Mouse (Mus musculus): ENCODE measurements at regions not wholly inside any gene's neighbourhood (a gene's known extent, or its start where the extent isn't known, plus 50 kb on each side); places are given as distances from the start of the nearest gene placed in this dataset.

DNA sequence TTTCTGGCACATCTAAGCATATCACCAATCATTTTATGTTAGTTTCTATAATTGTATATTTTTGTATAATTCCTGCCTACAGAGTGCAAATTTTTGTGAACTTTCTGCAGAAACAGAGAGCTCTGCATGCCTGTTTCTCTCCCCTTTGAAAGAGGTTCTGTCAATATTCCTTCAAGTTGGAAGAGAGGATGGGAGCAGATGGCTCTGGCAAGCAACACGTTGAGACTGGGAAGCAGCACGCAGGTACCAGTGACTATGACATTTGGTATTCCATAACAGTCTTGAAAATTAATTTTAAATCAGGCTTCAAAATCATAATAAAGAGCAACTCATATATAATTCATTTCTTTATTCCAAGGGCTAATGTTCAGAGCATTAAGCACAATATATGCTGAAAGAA lies 795.7 kb upstream of the Adgrl2 start:
- Histone ChIP-seq H3K4me3 (replicated peaks in 1 of 3; ENCODE audit: low read depth in 2 of 3, low read length in 2 of 3, poor library complexity in 1 of 3) (no peak overlapping the region), H3K9ac (ENCODE audit: insufficient read depth, low read depth) (no peak overlapping the region), H3K79me2 (replicated peaks; ENCODE audit: control insufficient read depth, extremely low read depth, insufficient read depth, poor library complexity, severe bottlenecking) (no peaks in the 10 kb centered on the region), H3K36me3 (replicated peaks in 1 of 2; ENCODE audit: control insufficient read depth in 1 of 2, insufficient read depth in 1 of 2, low read length in 1 of 2) (no peaks in the 10 kb centered on the region), H3K27me3 (replicated peaks) (no peaks in the 10 kb centered on the region), H3K4me1 (ENCODE audit: control insufficient read depth in 1 of 2, insufficient read depth in 2 of 2) (no peaks in the 10 kb centered on the region), H3K4me2 (ENCODE audit: insufficient read depth, low read depth, poor library complexity, severe bottlenecking) (no peak overlapping the region), H3K9me3 (replicated peaks; ENCODE audit: low read length) (no peaks in the 10 kb centered on the region), H3K27ac (ENCODE audit: insufficient read depth, low read depth) (no peak overlapping the region)
- DNase-seq (ENCODE audit: extremely low read depth) = no peak
- in situ Hi-C loops (cut with MboI; ENCODE audit: low pct_ligation_motif_present, low pct_unique_long_range_greater_than_20kb, low sequenced_read_pairs) (no loop called here), dilution Hi-C loops (cut with MboI; ENCODE audit: extremely low pct_ligation_motif_present, extremely low pct_unique_long_range_greater_than_20kb, low sequenced_read_pairs) (no loop called here)
- no peak for TF ChIP-seq RAD21 (IDR thresholded peaks at IDR 0.05; ENCODE audit: low read depth, low read length)
- no peak for TF ChIP-seq USF2 (conservative IDR thresholded peaks at IDR 0.05; ENCODE audit: low read depth, low read length)
- no peak for TF ChIP-seq TCF12 (IDR thresholded peaks at IDR 0.05; ENCODE audit: low read depth, low read length)
- TF ChIP-seq MYC (IDR thresholded peaks at IDR 0.05; ENCODE audit: low read depth, low read length) = no peak
- no peak for TF ChIP-seq SMC3 (IDR thresholded peaks at IDR 0.05; ENCODE audit: low read depth, low read length)
- TF ChIP-seq JUND (conservative IDR thresholded peaks at IDR 0.05; ENCODE audit: low read depth, low read length) = no peak
- no peak for TF ChIP-seq E2F4 (IDR thresholded peaks at IDR 0.05; ENCODE audit: insufficient replicate concordance, low read depth, low read length)
- no peak for TF ChIP-seq CTCF (conservative IDR thresholded peaks at IDR 0.05 in 1 of 2, IDR thresholded peaks at IDR 0.05 in 1 of 2; ENCODE audit: low read depth in 2 of 2, low read length in 2 of 2)
- no peak for TF ChIP-seq MXI1 (IDR thresholded peaks at IDR 0.05; ENCODE audit: low read depth, low read length)
- TF ChIP-seq ZNF384 (IDR thresholded peaks at IDR 0.05; ENCODE audit: low read depth, low read length) = no peak
- no peak for TF ChIP-seq ZC3H11A (IDR thresholded peaks at IDR 0.05; ENCODE audit: low read depth, low read length)
- no peak for TF ChIP-seq MAX (IDR thresholded peaks at IDR 0.05; ENCODE audit: low read length)
- no peak for TF ChIP-seq ETS1 (conservative IDR thresholded peaks at IDR 0.05; ENCODE audit: low read depth, low read length)
- TF ChIP-seq MAZ (IDR thresholded peaks at IDR 0.05; ENCODE audit: low read depth, low read length) = no peak
- TF ChIP-seq IRF4 (IDR thresholded peaks at IDR 0.05; ENCODE audit: low read depth, low read length) = no peak
- TF ChIP-seq MEF2A (IDR thresholded peaks at IDR 0.05; ENCODE audit: borderline replicate concordance, low read depth, low read length) = no peak

- Histone ChIP-seq H3K4me2 (ENCODE audit: insufficient read depth, low read depth, poor library complexity, severe bottlenecking) (no peak overlapping the region), H3K79me2 (replicated peaks; ENCODE audit: control insufficient read depth, extremely low read depth, insufficient read depth, poor library complexity, severe bottlenecking) (no peaks in the 10 kb centered on the region), H3K27me3 (replicated peaks) (no peaks in the 10 kb centered on the region), H3K36me3 (replicated peaks in 1 of 2; ENCODE audit: control insufficient read depth in 1 of 2, insufficient read depth in 1 of 2, low read length in 1 of 2) (no peaks in the 10 kb centered on the region), H3K4me1 (ENCODE audit: control insufficient read depth in 1 of 2, insufficient read depth in 2 of 2) (no peaks in the 10 kb centered on the region), H3K4me3 (replicated peaks in 1 of 3; ENCODE audit: low read depth in 2 of 3, low read length in 2 of 3, poor library complexity in 1 of 3) (no peak overlapping the region), H3K9ac (ENCODE audit: insufficient read depth, low read depth) (no peak overlapping the region), H3K9me3 (replicated peaks; ENCODE audit: low read length) (no peaks in the 10 kb centered on the region), H3K27ac (ENCODE audit: insufficient read depth, low read depth) (no peak overlapping the region)
- DNase-seq (ENCODE audit: extremely low read depth) = no peak
- TF ChIP-seq ETS1 (conservative IDR thresholded peaks at IDR 0.05; ENCODE audit: low read depth, low read length) = no peak
- TF ChIP-seq MXI1 (IDR thresholded peaks at IDR 0.05; ENCODE audit: low read depth, low read length) = no peak
- TF ChIP-seq CTCF (conservative IDR thresholded peaks at IDR 0.05 in 1 of 2, IDR thresholded peaks at IDR 0.05 in 1 of 2; ENCODE audit: low read depth in 2 of 2, low read length in 2 of 2) = no peak
- no peak for TF ChIP-seq EP300 (IDR thresholded peaks at IDR 0.05; ENCODE audit: low read length)
- TF ChIP-seq ZKSCAN1 (IDR thresholded peaks at IDR 0.05; ENCODE audit: borderline replicate concordance, low read depth, low read length) = no peak
- TF ChIP-seq KAT2A (IDR thresholded peaks at IDR 0.05; ENCODE audit: insufficient replicate concordance, low read length) = no peak
- TF ChIP-seq GABPA (IDR thresholded peaks at IDR 0.05; ENCODE audit: insufficient replicate concordance, low read depth, low read length) = no peak
- no peak for TF ChIP-seq NRF1 (IDR thresholded peaks at IDR 0.05; ENCODE audit: low read depth, low read length)
- TF ChIP-seq ZMIZ1 (IDR thresholded peaks at IDR 0.05; ENCODE audit: low read depth, low read length) = no peak
- TF ChIP-seq MEF2A (IDR thresholded peaks at IDR 0.05; ENCODE audit: borderline replicate concordance, low read depth, low read length) = no peak
- in situ Hi-C loops (cut with MboI; ENCODE audit: low pct_ligation_motif_present, low pct_unique_long_range_greater_than_20kb, low sequenced_read_pairs) = no loop called here
- dilution Hi-C loops (cut with MboI; ENCODE audit: extremely low pct_ligation_motif_present, extremely low pct_unique_long_range_greater_than_20kb, low sequenced_read_pairs) = no loop called here
These were observed 793.7 kb upstream of the Adgrl2 start for GRCm38 (mm10) chr3:149783903-149784608.
